Mouse (Mus musculus) ES-Bruce4 (cell line): ENCODE measurements at regions not wholly inside any gene's neighbourhood (a gene's known extent, or its start where the extent isn't known, plus 50 kb on each side); places are given as distances from the start of the nearest gene placed in this dataset.

Experiments used
- CTCF ChIP-seq: IDR thresholded peaks from one replicate; pipeline ENCODE4 v1.8.1; 2011; ENCODE audit warnings: low read depth, low read length
- POLR2A ChIP-seq: IDR thresholded peaks from one replicate; pipeline ENCODE4 v1.8.1; 2011; ENCODE audit warnings: low read length; ENCODE audit not compliant: insufficient read depth

DNA sequence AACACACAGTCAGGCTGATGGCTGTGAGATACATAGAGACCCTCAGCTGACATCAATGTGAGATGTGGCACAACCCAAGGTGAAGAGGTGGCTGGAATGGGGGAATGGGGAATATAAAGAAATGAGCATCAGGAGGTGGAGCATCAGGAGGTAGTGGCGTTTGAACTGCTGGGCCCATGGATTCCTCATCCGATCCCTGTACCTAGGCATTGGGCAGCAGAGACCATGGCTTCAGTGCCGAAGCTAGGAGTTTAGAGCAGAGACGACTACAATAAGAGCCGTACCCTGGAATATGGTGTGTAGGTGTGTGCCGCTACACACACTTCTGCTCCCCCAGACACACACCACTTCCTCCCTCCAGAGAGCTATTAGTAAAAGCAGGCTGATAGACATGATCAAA lies 82.9 kb upstream of the Mrps22 start:
- TF ChIP-seq CTCF (no peak), POLR2A (no peak)
